Mouse (Mus musculus) forebrain, embryonic 16.5 days (tissue): ENCODE results near the gene Slc2a9. TPM values are rescaled to one million over a fixed set of nuclear protein-coding genes. Genes with fewer than 3 reads are reported as not detected.

Source experiments
- ATAC-seq: fragments of 200-750 bp; cut with Nextera tagmentation; 2 replicates; pipeline ENCODE4 v1.8.0; 2017; ENCODE audit warnings: mild to moderate bottlenecking, moderate library complexity
- H3K27ac ChIP-seq: fragments of 300-500 bp; sonication (generic); 2 replicates; pipeline ENCODE4 v1.5.1; 2014; ENCODE audit warnings: low read length, control low read depth
- H3K27me3 ChIP-seq: fragments of 300-500 bp; sonication (generic); replicated peaks from 2 replicates; pipeline ENCODE4 v1.6.1; 2014; ENCODE audit warnings: low read length; ENCODE audit not compliant: control insufficient read depth, insufficient read depth
- H3K36me3 ChIP-seq: fragments of 300-500 bp; sonication (generic); 2 replicates; pipeline ENCODE4 v1.6.1; 2014; ENCODE audit not compliant: control insufficient read depth, insufficient read depth
- H3K4me1 ChIP-seq: fragments of 300-500 bp; sonication (generic); replicated peaks from 2 replicates; pipeline ENCODE4 v1.6.1; 2014; ENCODE audit warnings: low read length; ENCODE audit not compliant: control insufficient read depth, insufficient read depth
- H3K4me2 ChIP-seq: fragments of 300-500 bp; sonication (generic); 2 replicates; pipeline ENCODE4 v1.6.1; 2014; ENCODE audit warnings: mild to moderate bottlenecking, low read length, control low read depth
- H3K4me3 ChIP-seq: fragments of 300-500 bp; sonication (generic); replicated peaks from 2 replicates; pipeline ENCODE4 v1.5.1; 2014; ENCODE audit warnings: mild to moderate bottlenecking, low read length, control low read depth
- H3K9ac ChIP-seq: fragments of 300-500 bp; sonication (generic); replicated peaks from 2 replicates; pipeline ENCODE4 v1.6.1; 2014; ENCODE audit warnings: low read depth, low read length, control low read depth
- H3K9me3 ChIP-seq: fragments of 300-500 bp; sonication (generic); 2 replicates; pipeline ENCODE4 v1.6.1; 2016; ENCODE audit warnings: low read length; ENCODE audit not compliant: control insufficient read depth
- WGBS: fragments of 180-500 bp; shearing (Covaris S2); extraction: QIAGEN DNeasy Blood & Tissue Kit; methylation state at CpG from one replicate; pipeline ENCODE4 v1.1.7; 2014; 5-methylcytosine and 5-hydroxymethylcytosine counted together
- polyA plus RNA-seq: library from polyadenylated mRNA; unstranded; fragments of >200 nt; fragmentation: Nextera tagmentation; extraction: Ambion mirVana; gene quantifications from 2 replicates; pipeline ENCODE4 v1.2.1, GENCODE M21; 2015

Gene Slc2a9
- polyA plus RNA-seq, 1 experiment from 2014 or later, result 0.35 TPM

DNA sequence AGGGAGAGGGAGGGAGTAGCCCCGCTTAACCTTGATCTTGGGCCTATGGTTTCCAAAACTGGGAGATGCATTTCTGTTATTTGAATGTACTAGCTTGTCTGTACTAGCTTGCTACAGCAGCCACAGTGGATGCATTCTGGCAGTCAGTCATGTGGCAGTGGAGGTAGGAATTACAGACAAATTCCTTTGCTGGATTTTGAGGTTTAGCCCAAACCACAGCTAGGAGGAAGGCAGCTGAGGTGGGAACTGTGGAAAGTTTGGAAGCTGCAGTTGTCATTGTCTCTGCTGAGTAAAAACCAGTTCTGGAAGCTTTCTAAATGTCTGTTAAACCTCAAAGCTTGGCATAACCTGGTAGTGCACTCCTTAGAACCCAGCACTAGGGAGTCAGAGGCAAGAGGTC, 131.6 kb downstream of the Slc2a9 start:
- H3K36me3 ChIP-seq, result no peaks in the 10 kb centered on the region
- H3K9me3 ChIP-seq, result no peaks in the 10 kb centered on the region
- H3K27ac ChIP-seq, result no peak overlapping the region
- H3K9ac ChIP-seq, result no peak overlapping the region
- no peak overlapping the region for H3K4me2 ChIP-seq
- no peak overlapping the region for H3K4me3 ChIP-seq
- H3K27me3 ChIP-seq, result no peaks in the 10 kb centered on the region
- no peak for ATAC-seq
- peaks cover 8% of the 10 kb centered on the region for H3K4me1 ChIP-seq
- WGBS, result 88% methylated on average over 1 of the region's 1 CpGs

DNA sequence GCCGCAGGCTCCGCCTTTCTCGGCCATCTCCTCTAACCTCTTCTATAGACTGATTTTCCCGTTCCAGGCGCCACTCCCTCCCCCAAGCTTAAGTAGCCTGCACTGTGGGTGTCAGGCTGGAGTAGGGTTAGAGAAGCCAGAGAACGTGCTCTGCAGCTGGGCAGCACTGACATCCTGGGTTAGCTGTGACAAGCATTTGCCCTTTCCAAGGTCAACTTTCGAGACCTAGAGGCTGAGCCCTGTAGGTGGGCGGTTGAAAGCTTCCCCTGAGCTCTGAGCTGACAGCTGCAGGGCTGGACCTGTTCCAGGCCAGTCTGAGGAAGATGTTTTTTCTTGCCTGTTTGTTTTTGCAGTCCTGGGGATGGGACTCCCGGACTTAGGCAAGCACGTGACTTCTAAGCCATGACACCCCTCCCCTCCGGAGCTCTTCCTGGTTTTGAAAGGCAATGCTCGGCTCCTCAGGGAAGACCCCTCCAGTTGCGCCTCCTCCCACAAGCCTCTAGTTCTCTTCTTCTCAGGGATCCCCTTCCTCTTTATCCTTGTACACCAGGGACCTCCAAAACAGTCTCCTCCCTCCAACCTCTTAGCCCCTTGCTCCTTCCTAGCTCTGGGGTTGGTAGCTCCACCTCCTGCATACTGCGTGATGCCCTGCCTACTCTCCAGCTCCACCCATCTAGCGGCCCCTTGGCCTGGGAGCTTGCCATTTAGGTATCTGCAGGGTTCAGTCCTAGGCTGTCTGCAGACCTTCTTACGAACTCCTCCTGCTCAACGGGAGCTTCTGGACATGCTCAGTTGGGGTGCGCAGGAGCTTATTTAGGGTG, 136.1 kb downstream of the Slc2a9 start:
- Histone ChIP-seq H3K4me3 (peak overlapping the region; percentile 10; the same call in 1 of the 2 replicates), H3K9ac (no peak overlapping the region), H3K36me3 (no peaks in the 10 kb centered on the region), H3K4me2 (peak overlapping the region; percentile 46), H3K4me1 (peaks cover 8% of the 10 kb centered on the region), H3K27me3 (no peaks in the 10 kb centered on the region), H3K27ac (no peak overlapping the region), H3K9me3 (no peaks in the 10 kb centered on the region)
- WGBS, result 10% methylated on average over 18 of the region's 18 CpGs
- ATAC-seq, result peak; percentile 58

DNA sequence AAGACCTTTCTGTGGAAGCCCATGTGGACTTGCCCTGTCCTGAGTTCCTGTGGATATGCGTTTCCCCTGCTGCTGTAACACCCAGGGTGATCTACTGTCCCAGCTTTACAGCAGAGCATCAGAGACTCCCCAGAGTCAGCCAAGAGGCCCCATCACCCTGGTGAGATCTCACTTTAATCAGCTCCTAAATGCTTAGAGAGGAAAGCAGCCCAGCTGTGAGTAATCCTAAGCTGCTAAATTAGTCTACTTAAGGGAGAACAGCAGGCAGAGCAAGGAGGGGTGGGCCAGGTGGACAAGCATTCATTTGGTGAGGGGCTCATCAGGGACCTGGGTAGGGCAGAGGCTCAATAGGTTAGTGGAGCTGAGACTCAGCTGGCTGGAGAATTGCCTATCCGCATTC, 137.4 kb downstream of the Slc2a9 start:
- 31% methylated on average over 2 of the region's 2 CpGs for WGBS
- Histone ChIP-seq H3K4me1 (peaks cover 8% of the 10 kb centered on the region), H3K9ac (no peak overlapping the region), H3K27ac (no peak overlapping the region), H3K27me3 (no peaks in the 10 kb centered on the region), H3K4me2 (no peak overlapping the region), H3K4me3 (no peak overlapping the region), H3K36me3 (no peaks in the 10 kb centered on the region), H3K9me3 (no peaks in the 10 kb centered on the region)
- ATAC-seq, result no peak

DNA sequence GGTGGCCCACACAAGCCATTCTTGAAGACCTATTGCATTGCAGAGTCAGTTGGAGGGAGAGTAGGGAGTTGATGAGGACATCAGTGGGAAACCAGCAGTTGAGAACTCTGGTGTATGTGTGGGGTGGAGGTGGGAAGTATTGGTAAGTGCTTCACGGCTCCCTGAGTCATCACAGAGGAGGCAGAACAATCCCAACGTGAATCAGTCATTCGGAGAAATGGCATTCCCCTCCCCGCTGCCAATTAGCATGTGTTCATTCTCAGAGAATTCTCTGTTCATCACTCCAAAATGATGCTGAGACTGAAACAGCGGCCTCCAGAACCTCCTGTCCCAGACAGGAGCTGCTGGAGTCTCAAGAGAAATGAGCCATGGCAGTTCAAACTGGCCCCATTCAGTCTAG, 138.5 kb downstream of the Slc2a9 start:
- H3K9ac ChIP-seq, result no peak overlapping the region
- H3K4me1 ChIP-seq, result peaks cover 8% of the 10 kb centered on the region
- no peak overlapping the region for H3K27ac ChIP-seq
- no peaks in the 10 kb centered on the region for H3K36me3 ChIP-seq
- WGBS, result 78% methylated on average over 5 of the region's 5 CpGs
- H3K27me3 ChIP-seq, result no peaks in the 10 kb centered on the region
- no peak overlapping the region for H3K4me2 ChIP-seq
- ATAC-seq, result no peak
- H3K4me3 ChIP-seq, result no peak overlapping the region
- H3K9me3 ChIP-seq, result no peaks in the 10 kb centered on the region

DNA sequence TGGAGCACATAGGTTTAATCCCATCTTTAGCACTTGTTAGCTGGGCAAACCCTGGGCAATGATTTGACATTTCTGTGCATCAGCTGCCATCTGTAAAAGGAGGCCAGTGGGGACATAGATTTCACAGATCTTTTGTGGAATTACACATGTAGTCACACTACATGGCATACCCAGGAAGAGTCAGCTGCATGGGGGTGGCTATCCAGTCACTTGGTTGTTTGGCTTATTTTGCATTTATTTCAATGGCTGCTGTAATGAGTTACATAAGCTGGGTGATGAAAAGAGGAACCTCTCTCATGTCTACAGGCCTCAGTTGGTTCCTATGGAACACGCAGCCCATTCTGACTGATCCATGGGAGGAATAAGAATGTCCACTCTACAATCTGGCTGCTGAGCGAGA, 143.2 kb downstream of the Slc2a9 start:
- ATAC-seq, result no peak
- H3K4me2 ChIP-seq, result no peak overlapping the region
- H3K27me3 ChIP-seq, result no peaks in the 10 kb centered on the region
- H3K4me1 ChIP-seq, result no peaks in the 10 kb centered on the region
- no peaks in the 10 kb centered on the region for H3K9me3 ChIP-seq
- H3K27ac ChIP-seq, result no peak overlapping the region
- no peaks in the 10 kb centered on the region for H3K36me3 ChIP-seq
- H3K9ac ChIP-seq, result no peak overlapping the region
- no peak overlapping the region for H3K4me3 ChIP-seq
- 74% methylated on average over 2 of the region's 2 CpGs for WGBS

DNA sequence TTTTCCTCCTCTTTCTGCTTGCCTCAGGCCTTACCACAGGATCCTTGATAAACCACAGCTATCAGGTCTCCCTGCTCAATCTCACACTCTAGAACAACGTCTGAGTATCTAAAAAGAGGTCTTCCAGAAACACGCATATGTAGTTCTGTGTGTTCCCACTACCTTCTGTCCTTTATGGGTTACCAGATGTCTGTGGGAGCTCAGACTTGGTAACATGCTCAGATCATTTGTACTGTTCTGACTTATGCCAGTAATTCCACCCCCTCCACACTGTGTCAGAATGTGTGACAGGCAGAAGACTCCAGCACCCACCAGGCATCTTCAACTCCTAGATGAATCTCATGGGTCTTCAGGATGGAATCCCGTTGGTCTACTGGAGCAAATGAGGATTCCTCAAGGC, 146.0 kb downstream of the Slc2a9 start:
- Histone ChIP-seq H3K4me2 (no peak overlapping the region), H3K9ac (no peak overlapping the region), H3K9me3 (no peaks in the 10 kb centered on the region), H3K4me3 (no peak overlapping the region), H3K27me3 (no peaks in the 10 kb centered on the region), H3K4me1 (no peaks in the 10 kb centered on the region), H3K27ac (no peak overlapping the region), H3K36me3 (no peaks in the 10 kb centered on the region)
- ATAC-seq, result no peak
- WGBS, result 82% methylated on average over 3 of the region's 3 CpGs

DNA sequence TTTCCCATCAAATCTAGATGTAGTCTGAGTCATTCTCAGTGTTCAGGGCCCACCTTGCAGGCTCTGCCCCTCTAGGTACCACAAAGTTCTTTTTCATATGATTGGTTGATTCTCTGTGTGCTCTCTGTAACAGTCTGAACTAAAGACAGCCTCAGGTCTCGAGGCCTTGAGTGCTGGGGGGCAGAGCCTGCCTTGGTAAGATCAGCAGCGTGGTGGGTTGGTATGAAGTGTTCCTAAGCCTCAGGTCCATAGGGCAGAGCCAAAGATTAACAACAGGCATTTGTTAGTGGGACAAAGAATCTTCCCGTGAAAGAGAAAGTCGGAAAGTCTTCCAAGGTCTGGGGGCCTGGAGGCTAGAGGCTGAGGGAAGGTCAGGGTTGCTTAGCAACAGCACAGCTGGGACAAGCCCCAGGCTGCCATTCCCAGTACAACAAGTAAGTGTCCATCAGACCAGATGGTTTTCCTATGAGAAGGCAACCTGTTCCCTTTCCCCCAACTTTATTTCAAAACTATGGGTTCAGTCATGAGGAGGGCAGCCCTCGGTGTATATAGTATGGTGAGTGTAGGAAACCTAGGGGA, 152.5 kb downstream of the Slc2a9 start:
- no peak overlapping the region for H3K27ac ChIP-seq
- H3K36me3 ChIP-seq, result no peaks in the 10 kb centered on the region
- no peaks in the 10 kb centered on the region for H3K27me3 ChIP-seq
- no peak for ATAC-seq
- no peak overlapping the region for H3K9ac ChIP-seq
- H3K4me1 ChIP-seq, result no peaks in the 10 kb centered on the region
- no peak overlapping the region for H3K4me2 ChIP-seq
- no peaks in the 10 kb centered on the region for H3K9me3 ChIP-seq
- H3K4me3 ChIP-seq, result no peak overlapping the region
- 22% methylated on average over 5 of the region's 5 CpGs for WGBS

DNA sequence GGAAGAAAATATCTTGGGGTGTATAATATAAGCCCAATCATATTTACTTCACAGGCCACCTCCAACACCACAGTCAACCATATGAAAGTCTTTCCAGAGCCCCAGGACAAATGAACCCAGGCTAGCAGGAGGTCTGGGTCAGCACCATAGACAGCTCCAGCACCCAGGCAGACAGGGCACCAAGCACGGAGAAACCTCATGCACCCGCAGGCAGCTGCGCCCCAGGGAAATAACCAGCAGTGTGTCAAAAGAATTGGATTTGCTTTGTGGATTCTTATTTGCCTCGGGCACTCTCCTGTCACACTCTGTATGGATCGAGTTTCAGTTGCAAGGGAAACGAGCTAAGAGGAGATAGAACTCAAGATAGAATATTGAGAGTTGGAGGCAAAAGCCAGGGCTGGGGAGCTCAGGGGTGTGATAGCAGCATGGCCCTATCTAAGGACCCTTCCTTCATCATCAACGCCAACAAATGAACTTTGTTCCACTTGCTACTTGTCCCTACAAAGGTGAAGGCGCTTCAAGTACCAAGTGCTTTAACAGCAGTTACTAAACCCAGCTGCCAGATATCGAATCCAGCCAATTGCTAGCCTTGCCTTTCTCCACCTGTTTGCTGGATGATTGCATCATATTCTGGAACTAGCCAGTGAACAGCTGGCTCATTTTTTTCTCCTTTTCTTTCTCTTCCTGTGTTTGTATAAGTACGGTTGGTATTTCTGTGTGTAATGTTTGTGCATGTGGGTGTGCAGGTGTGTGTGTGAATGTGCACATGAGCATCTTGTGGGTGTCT, 156.1 kb downstream of the Slc2a9 start:
- ATAC-seq, result no peak
- no peaks in the 10 kb centered on the region for H3K4me1 ChIP-seq
- H3K27me3 ChIP-seq, result no peaks in the 10 kb centered on the region
- no peak overlapping the region for H3K9ac ChIP-seq
- no peak overlapping the region for H3K4me3 ChIP-seq
- WGBS, result 35% methylated on average over 10 of the region's 10 CpGs
- no peak overlapping the region for H3K27ac ChIP-seq
- H3K4me2 ChIP-seq, result no peak overlapping the region
- H3K9me3 ChIP-seq, result no peaks in the 10 kb centered on the region
- no peaks in the 10 kb centered on the region for H3K36me3 ChIP-seq

DNA sequence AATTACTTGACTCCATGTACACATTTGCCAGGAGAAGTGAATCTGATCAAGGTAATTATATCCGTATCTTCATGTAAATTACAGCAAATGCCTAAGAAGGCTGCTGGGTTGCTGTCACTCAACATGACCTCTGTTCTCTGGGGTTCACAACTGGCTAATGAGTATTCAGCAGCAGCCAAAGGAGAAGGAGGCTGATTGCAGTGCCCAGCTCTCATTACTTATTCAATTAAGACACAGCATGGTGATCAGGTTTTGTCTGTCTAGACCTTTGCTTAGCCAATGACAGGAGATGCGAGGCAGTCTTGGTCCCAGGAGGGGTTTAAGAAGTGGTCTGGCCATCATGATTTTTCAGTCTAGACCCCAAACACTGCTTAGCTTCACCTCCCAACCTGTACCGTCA, 159.8 kb downstream of the Slc2a9 start:
- Histone ChIP-seq H3K27ac (no peak overlapping the region), H3K36me3 (no peaks in the 10 kb centered on the region), H3K9me3 (no peaks in the 10 kb centered on the region), H3K4me3 (no peak overlapping the region), H3K4me2 (no peak overlapping the region), H3K27me3 (no peaks in the 10 kb centered on the region), H3K4me1 (no peaks in the 10 kb centered on the region), H3K9ac (no peak overlapping the region)
- ATAC-seq, result no peak
- WGBS, result 40% methylated on average over 3 of the region's 3 CpGs
